Mouse (Mus musculus) lung, adult 10 weeks (tissue): Measurements from ENCODE around the gene Avpr1a. TPM values are rescaled to one million over a fixed set of nuclear protein-coding genes. Genes with fewer than 3 reads are reported as not detected.

Experiments
- polyA plus RNA-seq: library from polyadenylated mRNA; stranded (reverse); fragments of 350-450 nt; fragmentation: Illumina TruSeq; extraction: RNeasy Lipid Tissue Mini Kit (QIAGEN cat#74804); gene quantifications from one replicate; pipeline ENCODE4 v1.2.3, GENCODE M21; 2014; ENCODE audit warnings: low read depth, low replicate concordance; ENCODE audit not compliant: insufficient read depth

The Avpr1a gene
- 0.82 TPM for polyA plus RNA-seq

GRCm38 (mm10) chr10:122447861-122448716 is at the start of gene Avpr1a:
TSS of gene Avpr1a (plus strand) at chr10:122448499.

Other genes starting within 250 kb of the Avpr1a start
- gene Ppm1h, start 230.3 kb downstream of the Avpr1a start, polyA plus RNA-seq = 4.1 TPM